Mouse (Mus musculus): ENCODE measurements around the gene Rpl23.

DNA sequence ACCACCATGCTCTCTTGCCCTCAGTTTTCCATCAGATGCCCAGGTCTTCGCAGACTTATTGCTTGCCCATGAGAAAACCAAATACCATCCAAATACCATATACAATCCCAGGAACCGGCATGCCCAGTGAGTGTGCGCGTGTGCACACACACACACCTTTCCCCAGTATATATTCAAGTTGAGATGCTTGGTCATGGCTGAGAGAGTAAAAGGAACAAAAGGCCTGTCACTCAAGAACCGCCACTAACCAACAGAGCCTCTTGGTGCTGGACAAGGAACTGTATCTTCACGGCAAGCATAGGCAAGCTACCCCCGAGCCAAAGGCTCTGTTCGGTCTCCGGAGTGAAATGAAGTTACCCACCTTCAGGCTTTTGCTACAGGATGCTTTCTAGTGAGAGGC is 39.6 kb downstream of the Rpl23 start:
- TF ChIP-seq CTCF (IDR thresholded peaks at IDR 0.05; ENCODE audit: insufficient read depth, low read depth, low read length) = no peak
- TF ChIP-seq POLR2A (IDR thresholded peaks at IDR 0.05; ENCODE audit: insufficient read depth, low read depth, low read length) = no peak
